Mouse (Mus musculus): ENCODE measurements around the gene Myh9.

Myh9 gene

GRCm38 (mm10) chr15:77806565-77807263, 35.3 kb downstream of the Myh9 start:
- DNase-seq (ENCODE audit: low spot score): no peak

DNA sequence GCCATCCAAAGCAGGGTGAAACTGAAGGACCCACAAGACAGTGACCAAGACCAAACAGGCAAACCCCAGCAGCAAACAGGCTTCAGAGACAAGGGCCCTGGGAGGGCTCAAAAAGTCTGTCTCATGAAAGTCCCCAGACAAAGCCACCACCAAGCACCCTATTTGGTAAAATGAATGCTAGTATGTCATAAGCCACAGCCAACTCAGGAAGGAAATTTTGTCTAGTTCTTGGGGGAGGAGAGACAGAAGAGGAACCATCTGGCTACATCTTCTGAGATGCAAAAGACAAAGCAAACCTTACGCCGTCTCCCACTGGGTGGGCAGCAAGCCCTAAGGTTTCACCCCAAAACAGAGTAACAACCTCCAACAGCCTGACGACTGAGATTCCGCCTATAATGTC, 36.3 kb downstream of the Myh9 start:
- no peak for DNase-seq (ENCODE audit: low spot score)

GRCm38 (mm10) chr15:77804949-77805348, 37.0 kb downstream of the Myh9 start:
- DNase-seq (ENCODE audit: low spot score): no peak

- DNase-seq (ENCODE audit: low spot score): no peak
Observed at GRCm38 (mm10) chr15:77804460-77804859, 37.5 kb downstream of the Myh9 start.

DNA sequence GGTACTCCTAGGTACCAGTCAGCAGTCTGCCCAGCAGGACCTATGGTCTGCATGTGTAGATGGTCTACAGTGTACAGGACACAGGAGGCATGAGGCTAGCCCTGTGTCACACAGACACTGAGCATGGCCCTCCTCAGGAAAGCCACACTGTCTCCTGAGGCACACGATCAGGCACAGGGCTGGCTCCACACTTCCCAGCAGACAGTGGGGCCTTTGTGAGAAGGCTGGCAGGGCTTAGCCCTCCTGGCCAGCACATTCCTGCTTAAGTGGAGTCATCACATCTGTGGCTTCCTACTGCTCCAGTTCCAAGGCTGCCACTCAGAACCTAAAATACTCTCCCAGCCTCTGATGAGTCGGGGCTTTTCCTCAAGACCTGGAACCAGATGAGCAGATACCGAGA, 38.2 kb downstream of the Myh9 start:
- no peak for DNase-seq (ENCODE audit: low spot score)

- no peak for DNase-seq (ENCODE audit: low spot score)
Observed at GRCm38 (mm10) chr15:77802992-77803391, 39.0 kb downstream of the Myh9 start.

- no peak for DNase-seq (ENCODE audit: low spot score)
Observed at GRCm38 (mm10) chr15:77801188-77801587, 40.8 kb downstream of the Myh9 start.

DNA sequence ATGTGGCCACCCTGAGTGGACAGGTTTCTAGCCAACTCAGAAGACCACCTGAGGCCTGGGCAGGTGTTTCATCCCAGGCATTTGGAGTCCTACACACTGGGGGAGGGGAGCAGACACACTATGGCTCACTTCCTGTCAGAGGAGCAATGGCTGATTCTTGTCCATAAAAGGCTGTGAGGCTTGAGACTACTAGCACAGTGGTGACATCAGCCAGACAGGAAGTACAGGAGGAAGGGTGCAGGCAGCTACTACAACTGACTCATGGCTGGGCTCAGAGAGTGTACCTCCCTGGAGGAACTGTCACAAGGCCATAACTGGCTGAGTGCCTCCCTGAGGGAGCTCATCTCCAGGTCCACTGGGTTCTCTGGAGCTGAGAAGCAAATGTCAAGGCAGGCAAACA, 41.5 kb downstream of the Myh9 start:
- no peak for DNase-seq (ENCODE audit: low spot score)

DNA sequence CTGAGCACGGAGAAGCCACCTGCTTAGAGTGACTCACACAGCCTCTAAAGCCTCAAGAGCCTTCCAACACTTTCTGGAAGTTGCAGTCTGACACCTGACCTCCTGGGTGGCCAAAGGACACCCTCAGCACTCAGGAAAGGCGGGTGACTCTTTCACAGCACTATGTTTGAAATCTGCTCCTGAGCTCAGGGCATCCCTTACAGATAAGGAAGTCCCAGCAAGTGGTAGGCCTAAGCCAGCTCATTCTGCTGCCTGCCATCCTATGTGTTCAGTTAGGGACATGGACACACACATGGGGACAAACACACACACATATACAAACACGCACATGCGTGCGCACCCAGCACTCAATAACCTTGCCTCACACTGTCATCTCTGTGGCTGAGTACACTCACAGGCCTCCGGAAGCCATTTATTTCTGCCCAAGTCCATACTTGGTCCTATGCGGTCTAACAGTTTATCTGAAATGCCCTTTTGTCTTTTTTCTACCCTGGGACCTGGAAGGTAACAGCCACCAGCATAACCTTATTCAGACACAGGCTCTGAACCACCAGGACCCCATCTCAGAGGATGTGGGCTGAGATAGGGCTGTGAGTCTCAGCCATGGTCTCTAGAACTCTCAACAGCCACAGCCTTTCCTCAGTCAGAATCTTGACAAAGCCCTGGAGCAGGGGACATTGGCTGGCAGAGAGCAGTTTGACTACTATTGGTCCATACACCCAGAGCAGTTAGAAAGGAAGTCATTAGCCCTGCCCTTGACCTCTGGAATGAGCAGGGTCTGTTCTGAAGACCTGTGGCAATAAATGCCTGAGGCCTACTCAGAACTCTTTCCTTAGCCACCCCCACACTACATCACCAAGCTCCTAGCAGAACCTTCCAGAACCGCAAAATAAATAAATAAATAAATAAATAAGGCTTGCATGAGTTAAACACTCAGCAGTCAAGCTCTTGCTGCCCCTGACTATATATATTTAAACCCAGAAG, 42.2 kb downstream of the Myh9 start:
- no peak for DNase-seq (ENCODE audit: low spot score)

GRCm38 (mm10) chr15:77798664-77799490, 43.1 kb downstream of the Myh9 start:
- DNase-seq (ENCODE audit: low spot score): no peak

GRCm38 (mm10) chr15:77797609-77798411, 44.2 kb downstream of the Myh9 start:
- DNase-seq (ENCODE audit: low spot score): no peak

- no peak for DNase-seq (ENCODE audit: low spot score)
Observed at GRCm38 (mm10) chr15:77796409-77797035, 45.5 kb downstream of the Myh9 start.

DNA sequence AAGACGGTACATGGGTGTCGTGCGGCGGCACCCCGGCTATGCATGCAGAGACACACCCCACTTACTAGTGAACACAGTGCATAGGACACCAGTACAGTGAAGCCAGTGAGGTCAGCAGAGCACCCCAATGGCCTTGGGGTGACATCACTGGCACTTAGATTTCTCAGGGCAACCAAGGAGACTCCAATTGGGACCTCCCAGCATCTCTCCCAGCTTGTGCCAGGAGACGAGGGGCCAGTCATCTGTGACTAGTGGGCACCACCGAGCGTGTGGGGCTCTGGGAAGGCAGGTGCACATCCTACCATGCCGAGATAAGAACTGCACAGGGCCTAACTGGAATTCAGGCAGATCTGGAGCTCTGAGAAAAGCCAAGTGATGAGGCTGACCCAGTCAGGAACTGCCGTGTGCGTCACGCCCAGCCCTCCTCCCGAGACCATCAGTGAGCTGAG, 47.0 kb downstream of the Myh9 start:
- DNase-seq (ENCODE audit: low spot score): no peak

DNA sequence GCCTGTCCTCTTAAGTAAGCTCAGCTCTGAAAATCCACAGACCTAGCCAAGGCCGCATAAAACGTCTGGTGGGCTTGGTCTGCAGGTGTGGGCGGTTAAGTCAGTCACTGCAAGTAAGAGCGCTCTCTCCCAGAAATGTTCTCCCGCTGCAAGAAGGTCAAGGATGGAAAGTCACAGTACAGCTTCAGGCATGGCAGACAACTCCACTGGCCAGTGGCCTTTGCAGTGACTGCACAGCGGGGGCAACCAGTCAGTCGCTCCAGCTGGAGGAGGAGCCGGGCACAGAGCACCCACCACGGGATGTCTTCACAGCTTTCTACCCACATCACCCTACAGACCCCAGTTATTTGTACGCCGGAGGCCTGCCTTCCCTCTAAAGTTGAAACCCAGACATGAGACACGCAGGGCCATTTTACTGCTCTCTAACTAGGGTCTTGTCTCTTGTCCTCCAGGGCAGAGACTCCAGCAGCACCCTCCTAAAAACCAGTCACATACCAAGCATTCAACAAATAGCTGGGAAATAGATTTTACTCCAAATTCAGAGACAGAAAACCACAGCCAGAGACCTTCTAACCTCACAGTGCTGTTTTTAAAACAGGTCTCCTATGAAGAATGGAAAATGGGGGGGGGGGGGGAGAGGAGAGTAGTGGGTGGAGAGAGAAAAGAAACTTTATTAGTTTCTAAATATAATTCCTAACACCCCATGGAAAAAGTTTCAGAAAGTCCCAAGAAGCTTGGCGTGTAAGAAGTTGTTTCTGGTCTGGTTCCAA, 47.7 kb downstream of the Myh9 start:
- no peak for DNase-seq (ENCODE audit: low spot score)

DNA sequence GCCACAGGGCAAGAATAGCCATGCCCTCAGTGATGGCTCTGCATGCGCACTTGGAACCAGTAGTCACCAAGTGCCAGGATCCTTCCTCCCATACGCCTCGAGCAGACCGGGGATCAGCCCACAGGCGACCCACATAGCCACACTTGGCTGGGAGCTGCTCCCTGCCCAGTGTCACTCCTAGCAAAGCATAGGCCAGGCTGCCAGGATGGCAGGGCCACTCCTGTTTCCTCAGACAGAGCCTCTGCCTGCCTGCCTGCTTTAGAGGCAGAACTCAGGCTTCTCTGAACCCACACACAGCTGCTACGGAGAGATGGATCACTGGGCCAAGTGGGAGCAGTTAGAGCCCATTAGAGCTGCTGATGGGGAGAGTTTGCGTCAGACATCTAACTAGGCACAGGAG, 48.4 kb downstream of the Myh9 start:
- DNase-seq (ENCODE audit: low spot score): no peak

DNA sequence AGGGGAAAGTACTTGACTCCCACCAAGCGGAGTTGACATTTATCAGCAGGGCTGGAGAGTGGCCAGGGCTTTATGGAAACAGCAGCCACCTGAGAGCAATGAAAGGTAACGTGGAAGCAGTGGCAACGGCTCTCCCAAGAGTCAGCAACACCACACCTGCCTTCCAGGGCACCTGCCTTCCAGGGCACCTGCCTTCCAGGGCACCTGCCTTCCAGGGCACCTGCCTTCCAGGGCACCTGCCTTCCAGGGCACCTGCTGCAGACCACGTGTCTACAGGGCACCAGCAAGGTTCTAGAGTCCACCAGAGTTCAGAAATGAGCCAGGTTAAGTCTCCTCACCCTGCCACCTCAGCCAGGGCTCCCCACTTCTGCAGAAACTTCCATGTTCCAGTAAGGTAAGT, 48.9 kb downstream of the Myh9 start:
- no peak for DNase-seq (ENCODE audit: low spot score)

- DNase-seq (ENCODE audit: low spot score): no peak
Observed at GRCm38 (mm10) chr15:77792056-77792455, 49.9 kb downstream of the Myh9 start.

DNA sequence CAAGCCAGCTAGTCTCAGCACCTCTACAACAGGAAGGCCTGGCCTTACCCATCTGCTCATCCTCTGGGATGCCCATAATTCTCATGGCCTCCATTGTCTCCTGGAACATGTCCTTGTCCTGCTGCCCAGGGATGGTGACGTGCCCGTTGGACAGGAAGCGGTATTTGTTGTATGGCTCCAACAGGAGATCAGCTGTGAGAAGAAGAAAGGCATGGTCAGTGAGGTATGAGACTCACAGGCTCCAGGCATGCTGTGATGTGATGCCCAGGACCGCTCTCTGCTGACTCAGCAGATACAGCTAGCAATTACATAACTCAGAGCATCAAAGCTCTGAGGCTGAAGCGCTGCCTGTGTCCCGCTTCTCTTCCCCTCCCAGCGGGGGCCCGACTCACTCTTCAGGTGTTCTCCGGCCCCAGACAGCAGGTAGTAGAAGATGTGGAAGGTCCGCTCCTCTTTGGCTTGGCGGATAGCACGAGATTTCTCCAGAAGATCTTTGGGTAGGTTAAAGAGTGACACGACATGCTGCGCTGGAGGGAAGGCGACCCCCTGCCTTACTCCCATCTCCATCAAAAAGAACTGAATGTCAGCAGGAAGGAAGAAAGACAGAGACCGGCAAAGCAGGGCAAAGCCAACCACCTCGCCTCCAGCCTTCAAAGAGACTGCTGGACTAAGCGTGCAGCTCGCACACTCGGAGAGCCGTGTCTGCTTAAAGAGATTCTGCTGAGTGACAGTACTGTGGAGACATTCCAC, 51.1 kb downstream of the Myh9 start:
- no peak for DNase-seq (ENCODE audit: low spot score)

GRCm38 (mm10) chr15:77789186-77789585, 52.8 kb downstream of the Myh9 start:
- no peak for DNase-seq (ENCODE audit: low spot score)
